ENCODE assay signal across 8 mouse cellular contexts in the genomic region with DNA sequence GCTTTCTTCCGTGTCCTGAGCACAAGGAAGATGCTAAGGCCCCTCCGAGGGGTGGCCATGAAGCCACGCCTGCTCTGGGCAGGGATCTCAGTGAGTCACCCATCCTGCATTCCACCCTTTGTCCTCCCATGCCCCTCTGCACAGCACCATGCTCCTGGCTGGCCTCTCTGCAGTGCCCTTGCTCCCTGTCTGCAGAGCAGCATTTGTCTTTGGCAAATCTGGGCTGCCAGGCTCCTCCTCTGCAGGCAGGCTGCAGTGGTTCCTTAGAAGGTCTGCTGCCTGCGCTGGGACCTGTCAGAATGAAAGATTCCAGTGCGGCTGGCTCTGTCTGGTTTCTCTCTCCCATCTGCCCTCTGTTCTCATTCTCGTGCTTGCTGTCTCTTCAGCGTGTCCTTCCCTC.
A peak's percentile ranks its signal among the peaks of the same experiment; 100 is the strongest.
DNase-seq lines count a peak whose midpoint lies in the region; ATAC-seq lines count a peak whose summit lies in the region.

No protein-coding gene starts in this region.

- peak overlapping the region; percentile 83 for H3K27ac ChIP-seq in intestine, embryonic 15.5 days

- ATAC-seq in intestine, embryonic 15.5 days = peak; percentile 97

- 8% methylated on average over 7 of the region's 7 CpGs for WGBS in intestine, embryonic 15.5 days

- no peaks in the 10 kb centered on the region for H3K27me3 ChIP-seq in intestine, embryonic 15.5 days (replicated peaks)

- DNase-seq in kidney, postnatal 14 days = peak; percentile 26
- no peak for DNase-seq in kidney, adult 9 months
- peak; percentile 61 for DNase-seq in embryo, embryonic 11 days
- peak; percentile 97 for DNase-seq in heart, adult 11 months
- DNase-seq in mesoderm, embryonic 11.5 days (ENCODE audit: low read depth, low spot score) = peak; percentile 55
- DNase-seq in right cerebral cortex, postnatal 36 days (ENCODE audit: low spot score in 2 of 2) = peak; percentile 33 to 47
- DNase-seq in thymus, postnatal 10 days (ENCODE audit: low spot score in 2 of 2) = no peak

- no peak overlapping the region for H3K4me3 ChIP-seq in intestine, embryonic 15.5 days (replicated peaks)

- peak overlapping the region; percentile 40; the same call in 1 of the 2 replicates for H3K4me2 ChIP-seq in intestine, embryonic 15.5 days (replicated peaks)

- no peaks in the 10 kb centered on the region for H3K9me3 ChIP-seq in intestine, embryonic 15.5 days

- H3K4me1 ChIP-seq in intestine, embryonic 15.5 days (replicated peaks) = peaks cover 10% of the 10 kb centered on the region

- H3K9ac ChIP-seq in intestine, embryonic 15.5 days = no peak overlapping the region; the same call in 1 of the 2 replicates

- H3K36me3 ChIP-seq in intestine, embryonic 15.5 days = no peaks in the 10 kb centered on the region

Comparison
In these comparisons a context has a peak if more than half of its experiments do, and no peak if none do; other contexts are left out.
1. DNase-seq: peak in kidney, postnatal 14 days (single experiment), embryo, embryonic 11 days (single experiment), heart, adult 11 months (single experiment), mesoderm, embryonic 11.5 days (single experiment) and right cerebral cortex, postnatal 36 days (2 of 2); none in kidney, adult 9 months (single experiment) and thymus, postnatal 10 days (0 of 2).